Mouse (Mus musculus) midbrain, embryonic 12.5 days (tissue): ENCODE measurements around the gene Map3k13. TPM values are rescaled to one million over a fixed set of nuclear protein-coding genes. Genes with fewer than 3 reads are reported as not detected.

ENCODE experiments used
- ATAC-seq: fragments of 200-750 bp; cut with Nextera tagmentation; 2 replicates; pipeline ENCODE4 v1.8.0; 2017; ENCODE audit warnings: low read depth, moderate TSS enrichment, moderate library complexity; ENCODE audit not compliant: low FRiP score
- H3K27ac ChIP-seq: fragments of 300-500 bp; sonication (generic); replicated peaks from 2 replicates; pipeline ENCODE4 v1.5.1; 2016; ENCODE audit warnings: mild to moderate bottlenecking
- H3K27me3 ChIP-seq: fragments of 300-500 bp; sonication (generic); 2 replicates; pipeline ENCODE4 v1.6.1; 2016; ENCODE audit warnings: mild to moderate bottlenecking
- H3K36me3 ChIP-seq: fragments of 300-500 bp; sonication (generic); 2 replicates; pipeline ENCODE4 v1.6.1; 2016
- H3K4me1 ChIP-seq: fragments of 300-500 bp; sonication (generic); 2 replicates; pipeline ENCODE4 v1.6.1; 2016
- H3K4me2 ChIP-seq: fragments of 300-500 bp; sonication (generic); replicated peaks from 2 replicates; pipeline ENCODE4 v1.6.1; 2016; ENCODE audit warnings: mild to moderate bottlenecking, moderate library complexity
- H3K4me3 ChIP-seq: fragments of 300-500 bp; sonication (generic); 2 replicates; pipeline ENCODE4 v1.5.1; 2016; ENCODE audit warnings: mild to moderate bottlenecking
- H3K9ac ChIP-seq: fragments of 300-500 bp; sonication (generic); replicated peaks from 2 replicates; pipeline ENCODE4 v1.6.1; 2016; ENCODE audit warnings: mild to moderate bottlenecking, moderate library complexity
- H3K9me3 ChIP-seq: fragments of 300-500 bp; sonication (generic); 2 replicates; pipeline ENCODE4 v1.6.1; 2016; ENCODE audit warnings: mild to moderate bottlenecking
- WGBS: fragments of 180-500 bp; shearing (Covaris S2); methylation state at CpG from one replicate; pipeline ENCODE4 v1.1.7; 2016; 5-methylcytosine and 5-hydroxymethylcytosine counted together
- polyA plus RNA-seq: library from polyadenylated mRNA; unstranded; fragments of >200 nt; fragmentation: Nextera tagmentation; extraction: Ambion mirVana; gene quantifications from 2 replicates; pipeline ENCODE4 v1.2.1, GENCODE M21; 2016

Map3k13 gene
- polyA plus RNA-seq, 1 experiment from 2014 or later, result 8.0 TPM

GRCm38 (mm10) chr16:21833970-21834369 is 39.8 kb downstream of the Map3k13 start:
- Histone ChIP-seq H3K4me2 (no peak overlapping the region), H3K9me3 (no peaks in the 10 kb centered on the region), H3K9ac (no peak overlapping the region), H3K36me3 (no peaks in the 10 kb centered on the region), H3K27ac (no peak overlapping the region), H3K27me3 (no peaks in the 10 kb centered on the region), H3K4me1 (no peaks in the 10 kb centered on the region), H3K4me3 (no peak overlapping the region)
- WGBS, result 74% methylated on average over 10 of the region's 10 CpGs
- no peak for ATAC-seq

GRCm38 (mm10) chr16:21834866-21835583 is 40.9 kb downstream of the Map3k13 start:
- no peak overlapping the region for H3K4me3 ChIP-seq
- H3K36me3 ChIP-seq, result no peaks in the 10 kb centered on the region
- H3K9ac ChIP-seq, result no peak overlapping the region
- no peak overlapping the region for H3K27ac ChIP-seq
- no peaks in the 10 kb centered on the region for H3K27me3 ChIP-seq
- H3K9me3 ChIP-seq, result no peaks in the 10 kb centered on the region
- H3K4me2 ChIP-seq, result no peak overlapping the region
- no peaks in the 10 kb centered on the region for H3K4me1 ChIP-seq
- 87% methylated on average over 8 of the region's 8 CpGs for WGBS
- no peak for ATAC-seq

- Histone ChIP-seq H3K9me3 (no peaks in the 10 kb centered on the region), H3K4me1 (no peaks in the 10 kb centered on the region), H3K4me2 (no peak overlapping the region), H3K27me3 (no peaks in the 10 kb centered on the region), H3K36me3 (no peaks in the 10 kb centered on the region), H3K4me3 (no peak overlapping the region), H3K9ac (no peak overlapping the region), H3K27ac (no peak overlapping the region)
- WGBS, result 48% methylated on average over 7 of the region's 7 CpGs
- ATAC-seq, result no peak
These were observed 41.4 kb downstream of the Map3k13 start for GRCm38 (mm10) chr16:21835584-21835931.

- Histone ChIP-seq H3K27me3 (no peaks in the 10 kb centered on the region), H3K9ac (no peak overlapping the region), H3K36me3 (no peaks in the 10 kb centered on the region), H3K4me2 (no peak overlapping the region), H3K4me3 (no peak overlapping the region), H3K27ac (no peak overlapping the region), H3K4me1 (no peaks in the 10 kb centered on the region), H3K9me3 (no peaks in the 10 kb centered on the region)
- WGBS, result 68% methylated on average over 7 of the region's 7 CpGs
- no peak for ATAC-seq
These were observed 42.3 kb downstream of the Map3k13 start for GRCm38 (mm10) chr16:21836311-21837072.

GRCm38 (mm10) chr16:21837694-21838093 is 43.5 kb downstream of the Map3k13 start:
- H3K4me2 ChIP-seq, result no peak overlapping the region

GRCm38 (mm10) chr16:21845800-21846671 is 51.9 kb downstream of the Map3k13 start:
- H3K4me3 ChIP-seq, result peak overlapping the region; percentile 52
- peak overlapping the region; percentile 88 for H3K27ac ChIP-seq
- H3K4me2 ChIP-seq, result peak overlapping the region; percentile 55
- WGBS, result 2% methylated on average over 16 of the region's 16 CpGs
- peak; percentile 100 for ATAC-seq
- H3K36me3 ChIP-seq, result no peaks in the 10 kb centered on the region
- no peaks in the 10 kb centered on the region for H3K27me3 ChIP-seq
- H3K9ac ChIP-seq, result peak overlapping the region; percentile 61
- no peaks in the 10 kb centered on the region for H3K9me3 ChIP-seq
- H3K4me1 ChIP-seq, result peaks cover 10% of the 10 kb centered on the region; the same call in 1 of the 2 replicates

More at GRCm38 (mm10) chr16:21837694-21838093, 43.5 kb downstream of the Map3k13 start:
- H3K9me3 ChIP-seq, result no peaks in the 10 kb centered on the region
- no peaks in the 10 kb centered on the region for H3K4me1 ChIP-seq
- no peaks in the 10 kb centered on the region for H3K36me3 ChIP-seq
- ATAC-seq, result no peak
- H3K9ac ChIP-seq, result no peak overlapping the region
- H3K4me3 ChIP-seq, result no peak overlapping the region
- H3K27ac ChIP-seq, result no peak overlapping the region
- WGBS, result 91% methylated on average over 6 of the region's 6 CpGs
- no peaks in the 10 kb centered on the region for H3K27me3 ChIP-seq

GRCm38 (mm10) chr16:21848444-21848843 is 54.3 kb downstream of the Map3k13 start:
- Histone ChIP-seq H3K4me1 (peaks cover 21% of the 10 kb centered on the region), H3K4me2 (no peak overlapping the region)
- WGBS, result 72% methylated on average over 3 of the region's 3 CpGs

GRCm38 (mm10) chr16:21848847-21849246 is 54.7 kb downstream of the Map3k13 start:
- WGBS, result 87% methylated on average over 4 of the region's 4 CpGs
- H3K9me3 ChIP-seq, result no peaks in the 10 kb centered on the region
- H3K27ac ChIP-seq, result no peak overlapping the region
- no peak for ATAC-seq
- H3K4me1 ChIP-seq, result peaks cover 25% of the 10 kb centered on the region
- no peak overlapping the region for H3K4me3 ChIP-seq
- H3K4me2 ChIP-seq, result no peak overlapping the region
- no peaks in the 10 kb centered on the region for H3K27me3 ChIP-seq
- H3K36me3 ChIP-seq, result no peaks in the 10 kb centered on the region
- H3K9ac ChIP-seq, result no peak overlapping the region

More at GRCm38 (mm10) chr16:21848444-21848843, 54.3 kb downstream of the Map3k13 start:
- Histone ChIP-seq H3K9ac (no peak overlapping the region), H3K27ac (no peak overlapping the region), H3K4me3 (no peak overlapping the region), H3K9me3 (no peaks in the 10 kb centered on the region), H3K36me3 (no peaks in the 10 kb centered on the region), H3K27me3 (no peaks in the 10 kb centered on the region)
- ATAC-seq, result no peak

GRCm38 (mm10) chr16:21852374-21852773 is 58.2 kb downstream of the Map3k13 start:
- Histone ChIP-seq H3K4me3 (no peak overlapping the region), H3K9ac (no peak overlapping the region), H3K4me2 (no peak overlapping the region), H3K27ac (peak overlapping the region; percentile 75), H3K36me3 (no peaks in the 10 kb centered on the region), H3K27me3 (no peaks in the 10 kb centered on the region), H3K9me3 (no peaks in the 10 kb centered on the region), H3K4me1 (peaks cover 51% of the 10 kb centered on the region)
- 85% methylated on average over 7 of the region's 7 CpGs for WGBS
- no peak for ATAC-seq

GRCm38 (mm10) chr16:21853446-21853941 is 59.3 kb downstream of the Map3k13 start:
- H3K9me3 ChIP-seq, result no peaks in the 10 kb centered on the region
- no peak overlapping the region for H3K9ac ChIP-seq
- peak overlapping the region; percentile 75 for H3K27ac ChIP-seq
- H3K4me2 ChIP-seq, result peak overlapping the region; percentile 16; the same call in 1 of the 2 replicates
- WGBS, result 66% methylated on average over 7 of the region's 7 CpGs
- peaks cover 58% of the 10 kb centered on the region for H3K4me1 ChIP-seq
- no peaks in the 10 kb centered on the region for H3K27me3 ChIP-seq
- H3K36me3 ChIP-seq, result no peaks in the 10 kb centered on the region
- no peak overlapping the region for H3K4me3 ChIP-seq
- ATAC-seq, result no peak

- Histone ChIP-seq H3K9ac (no peak overlapping the region), H3K4me3 (no peak overlapping the region), H3K36me3 (no peaks in the 10 kb centered on the region), H3K4me1 (peaks cover 68% of the 10 kb centered on the region), H3K9me3 (no peaks in the 10 kb centered on the region), H3K27me3 (no peaks in the 10 kb centered on the region), H3K27ac (0 out of 2 replicates have a peak overlapping the region, but pooled peaks have one; percentile 75), H3K4me2 (no peak overlapping the region)
- 84% methylated on average over 5 of the region's 5 CpGs for WGBS
- ATAC-seq, result no peak
These were observed 60.6 kb downstream of the Map3k13 start for GRCm38 (mm10) chr16:21854589-21855284.
